Mouse (Mus musculus): ENCODE measurements around the gene Haus5. TPM values are rescaled to one million over a fixed set of nuclear protein-coding genes. Genes with fewer than 3 reads are reported as not detected.

Haus5 gene
- total RNA-seq, 2 experiments from 2014 or later: 20.8 to 22.9 TPM

- no peak for DNase-seq (ENCODE audit: low spot score in 2 of 2)
Measured at GRCm38 (mm10) chr7:30626647-30627046, 38.1 kb downstream of the Haus5 start.

DNA sequence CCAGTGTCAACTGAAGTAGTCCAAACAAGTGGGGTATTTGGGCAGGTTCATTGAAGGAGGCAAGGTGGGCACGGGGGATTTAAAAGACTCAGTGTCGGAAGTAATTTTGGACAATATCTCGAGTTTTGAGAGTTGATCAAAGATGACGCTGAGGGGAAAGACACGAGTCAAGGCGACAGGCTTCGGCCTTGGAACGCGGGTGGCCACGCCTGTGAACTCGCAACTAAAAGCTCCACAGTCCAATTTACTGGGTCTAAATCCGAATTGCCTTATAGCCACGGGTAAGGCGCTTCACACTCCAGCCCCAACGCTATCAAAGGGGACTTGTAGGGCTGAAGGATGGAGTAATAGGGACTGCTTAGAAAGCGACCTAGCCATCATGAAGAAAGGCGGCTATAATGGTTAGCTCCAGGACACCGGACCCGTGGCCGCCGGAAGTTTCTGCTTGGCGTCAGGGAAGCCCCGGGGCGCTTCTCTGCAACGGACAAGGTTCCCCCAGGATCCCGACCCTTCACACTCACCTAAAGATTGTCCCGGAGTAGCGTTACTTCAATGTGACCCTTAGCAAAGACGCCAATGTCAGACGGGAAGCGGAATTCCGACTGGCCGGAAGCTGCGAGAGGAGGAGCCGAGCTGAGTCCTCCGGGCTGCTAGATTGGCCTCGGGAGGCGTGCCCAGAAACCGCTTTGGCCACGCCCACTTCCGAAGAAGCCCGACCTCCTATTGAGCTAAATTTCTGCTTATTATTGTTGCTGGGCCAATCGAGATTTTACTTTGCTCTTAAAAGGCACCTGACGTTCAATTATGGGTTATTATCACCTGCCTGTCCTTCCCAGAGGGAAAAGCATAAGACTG, 39.0 kb downstream of the Haus5 start, which contains the start of gene Cox6b1:
Gene Cox6b1, minus strand, starts transcription at position 622 of the 855 bp plus-strand sequence.
- DNase-seq (ENCODE audit: low spot score in 2 of 2): peak; percentile 61 to 69

DNA sequence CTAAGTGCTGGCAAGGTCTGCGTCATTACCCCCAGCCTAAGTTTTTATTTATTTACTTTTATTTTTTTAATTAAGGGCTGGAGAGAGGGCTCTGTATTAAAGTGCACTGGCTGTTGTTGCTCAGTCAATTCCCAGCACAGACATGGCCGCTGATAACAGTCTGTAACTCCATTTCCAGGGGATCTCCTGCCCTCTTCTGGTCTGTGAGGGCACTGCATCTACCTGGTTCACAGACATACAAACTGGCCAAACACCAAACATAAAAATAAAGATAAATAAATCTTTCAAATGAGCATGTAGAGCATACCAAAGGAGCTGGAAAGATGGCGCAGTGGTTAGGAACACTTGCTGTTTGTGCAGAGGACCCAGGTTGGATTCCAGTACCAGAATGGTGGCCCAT, 45.6 kb downstream of the Haus5 start:
- no peak for DNase-seq (ENCODE audit: low spot score in 2 of 2)

DNA sequence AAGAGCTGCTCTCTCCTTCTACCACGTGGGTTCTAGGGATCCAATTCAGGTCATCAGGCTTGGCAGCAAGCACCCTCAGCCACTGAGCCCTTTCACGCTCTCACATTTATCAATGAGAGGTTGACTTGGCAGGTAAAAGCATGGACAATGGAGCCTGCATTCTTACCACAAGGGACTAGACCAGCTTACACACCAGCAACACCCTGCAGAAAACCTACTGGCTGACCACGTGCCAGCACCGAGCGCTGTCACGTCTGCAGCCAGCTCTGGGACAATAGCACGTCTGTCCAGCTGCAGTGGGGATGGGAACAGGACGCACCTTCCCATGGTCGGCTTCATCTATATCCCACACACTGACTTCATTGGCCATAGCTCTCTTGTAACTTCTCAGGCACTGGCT, 46.1 kb downstream of the Haus5 start:
- no peak for DNase-seq (ENCODE audit: low spot score in 2 of 2)

DNA sequence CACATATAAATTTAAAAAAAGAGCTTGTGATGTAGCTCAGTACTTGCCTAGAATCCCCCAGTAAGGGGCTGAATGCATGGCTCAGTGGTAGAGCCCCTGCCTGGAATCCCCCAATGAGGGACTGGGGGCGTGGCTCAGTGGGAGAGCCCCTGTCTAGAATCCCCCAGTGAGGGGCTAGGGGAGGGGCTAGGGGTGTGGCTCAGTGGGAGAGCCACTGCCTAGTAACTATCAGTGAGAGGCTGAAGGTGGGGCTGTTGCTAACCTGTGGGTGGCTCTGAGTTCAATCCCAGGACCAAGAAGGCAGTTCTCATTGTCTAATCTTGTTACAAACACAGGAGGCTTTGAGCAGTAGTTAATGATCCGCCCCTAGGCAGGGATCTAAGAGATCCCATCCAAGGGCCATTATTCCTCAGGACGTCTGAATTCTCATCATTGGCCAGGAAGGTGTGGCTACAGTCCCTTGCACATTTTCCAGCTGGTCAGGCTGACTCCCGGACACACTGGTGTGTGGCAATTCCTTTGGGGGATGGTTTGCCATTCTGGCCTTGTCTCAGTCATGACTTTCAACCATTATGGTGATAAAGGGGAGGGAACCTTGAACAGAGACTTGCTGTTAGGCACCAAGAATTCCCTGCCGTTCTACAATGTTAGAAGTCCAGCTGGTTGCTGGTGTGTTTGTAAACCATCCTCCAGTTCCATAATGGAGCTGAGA, 49.6 kb downstream of the Haus5 start:
- no peak for DNase-seq (ENCODE audit: low spot score in 2 of 2)

DNA sequence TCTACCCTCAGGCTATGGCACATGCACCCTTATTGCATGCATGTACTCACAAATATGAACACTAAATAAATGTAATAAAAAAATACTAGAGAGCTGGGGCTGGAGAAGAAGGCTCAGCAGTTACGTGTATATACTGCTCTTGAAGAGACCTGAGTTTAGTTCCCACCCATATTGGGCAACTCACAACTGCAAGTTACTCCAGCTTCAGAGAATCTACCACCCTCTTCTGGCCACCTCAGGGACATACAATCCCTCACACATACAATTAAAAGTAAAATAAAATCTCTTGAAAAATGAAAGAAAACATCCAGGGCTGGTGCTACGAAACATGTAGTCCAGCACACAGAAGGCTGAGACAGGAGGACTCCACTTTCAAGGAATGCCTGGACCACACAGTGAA, 50.3 kb downstream of the Haus5 start:
- no peak for DNase-seq (ENCODE audit: low spot score in 2 of 2)

DNA sequence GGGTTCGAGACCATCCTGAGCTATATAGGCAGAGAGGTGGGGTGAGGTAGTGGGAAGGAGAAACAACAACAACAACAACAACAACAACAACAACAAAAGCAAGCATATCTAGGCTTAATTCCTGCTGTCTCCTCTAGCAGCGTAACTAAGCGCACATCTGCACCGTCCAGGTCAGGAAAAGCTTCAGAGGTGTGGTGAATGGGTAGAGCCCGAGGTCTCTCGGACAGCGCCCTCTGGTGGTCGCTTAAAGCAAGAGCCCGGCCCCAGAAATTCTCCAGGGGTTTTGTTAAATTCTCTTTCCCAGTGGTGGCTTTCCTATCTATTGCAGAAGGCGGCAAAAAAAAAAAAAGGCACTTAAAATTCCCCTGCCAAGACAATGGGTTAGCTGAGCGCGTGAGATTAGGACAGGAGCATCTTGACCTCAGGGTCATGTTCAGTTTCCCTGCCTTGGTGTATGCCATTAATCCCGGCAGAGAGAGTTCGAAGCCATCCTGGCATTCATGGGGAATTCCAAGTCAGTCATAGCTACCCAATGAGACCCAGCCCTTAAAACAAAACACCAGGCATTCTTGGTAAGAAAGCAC, 51.2 kb downstream of the Haus5 start:
- peak in 1 of 2 experiments; percentile 33 for DNase-seq (ENCODE audit: low spot score in 2 of 2)

GRCm38 (mm10) chr7:30612654-30613402, 52.0 kb downstream of the Haus5 start, which contains the start of gene Upk1a:
TSS of gene Upk1a (minus strand) at chr7:30612847.
- DNase-seq (ENCODE audit: low spot score in 2 of 2): no peak

GRCm38 (mm10) chr7:30610043-30610442, 54.8 kb downstream of the Haus5 start:
- DNase-seq (ENCODE audit: low spot score in 2 of 2): no peak

- no peak for DNase-seq (ENCODE audit: low spot score in 2 of 2)
Measured at GRCm38 (mm10) chr7:30608476-30608875, 56.3 kb downstream of the Haus5 start.

DNA sequence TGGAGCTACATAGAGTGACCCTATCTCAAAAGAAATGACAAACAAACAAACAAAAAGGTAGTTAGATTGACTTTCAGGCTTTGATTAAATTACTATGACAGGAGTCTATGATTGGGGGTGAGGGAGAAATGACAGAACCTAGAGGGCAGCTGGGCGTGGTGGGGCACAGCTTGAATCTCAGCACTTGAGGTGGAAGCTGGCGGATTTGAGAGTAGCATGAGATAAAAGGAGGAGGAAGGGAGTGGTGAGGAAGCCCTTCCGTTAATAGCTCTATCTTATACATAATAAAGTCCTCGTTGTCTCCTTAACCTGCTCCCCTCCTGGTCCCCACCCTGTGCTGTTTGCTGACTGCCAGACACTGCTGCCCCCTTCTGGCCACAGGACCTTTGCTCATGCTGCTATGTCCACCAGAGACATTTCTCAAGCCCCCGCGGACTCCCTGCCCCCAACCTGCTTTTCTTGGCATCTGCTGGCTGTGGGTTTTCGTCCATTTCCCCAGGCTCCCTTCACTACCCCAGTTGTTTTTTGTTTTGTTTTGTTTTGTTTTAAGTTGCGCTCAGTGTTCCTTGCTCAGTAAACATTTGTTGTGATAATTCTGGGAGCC, 57.0 kb downstream of the Haus5 start:
- no peak for DNase-seq (ENCODE audit: low spot score in 2 of 2)

- no peak for DNase-seq (ENCODE audit: low spot score in 2 of 2)
Measured at GRCm38 (mm10) chr7:30604944-30605343, 59.9 kb downstream of the Haus5 start.

DNA sequence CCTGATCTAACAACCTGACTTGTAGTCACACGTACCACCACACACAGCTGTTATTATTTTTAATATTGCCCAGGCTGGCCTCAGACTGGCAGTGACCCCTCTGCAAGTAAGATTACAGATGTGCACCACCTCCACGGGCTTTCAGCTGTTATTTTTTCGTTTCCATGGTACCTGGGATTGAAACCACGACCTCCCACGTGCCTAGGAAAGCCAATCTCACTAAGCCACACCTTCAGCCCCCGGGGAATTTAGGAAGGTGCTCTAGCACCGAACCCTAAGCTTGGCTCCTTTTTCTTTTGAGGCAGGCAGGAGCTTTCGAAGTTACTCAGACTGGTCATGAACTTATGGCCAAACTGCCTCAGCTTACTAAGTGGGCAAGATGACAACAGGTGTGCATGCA, 60.4 kb downstream of the Haus5 start:
- no peak for DNase-seq (ENCODE audit: low spot score in 2 of 2)

Other genes starting within 250 kb of the Haus5 start
- gene Hcst, start 245.1 kb downstream of the Haus5 start, total RNA-seq (2021): 1 to 10 TPM; 1.6 to 2.2 TPM
- gene Nfkbid, start 243.3 kb downstream of the Haus5 start, total RNA-seq (2021): 1 to 10 TPM; 2.1 to 2.3 TPM
- 10 to 100 TPM; 49.5 to 59.1 TPM for gene Aplp1, start 219.5 kb downstream of the Haus5 start, total RNA-seq (2021)
- 1 to 10 TPM in 1 of 2 experiments, under 1 TPM in 1; 0.14 to 1.3 TPM for gene Kirrel2, start 207.3 kb downstream of the Haus5 start, total RNA-seq (2021)
- gene Nphs1, start 206.7 kb downstream of the Haus5 start, total RNA-seq (2021): 1 to 10 TPM in 1 of 2 experiments, under 1 TPM in 1; 0.08 to 7.1 TPM
- 10 to 100 TPM; 11.6 to 24.9 TPM for gene Prodh2, start 171.4 kb downstream of the Haus5 start, total RNA-seq (2021)
- gene Arhgap33, start 129.9 kb downstream of the Haus5 start, total RNA-seq (2021): 10 to 100 TPM; 19.3 to 22.9 TPM
- 10 to 100 TPM; 36.3 to 45.7 TPM for gene Hspb6, start 112.8 kb downstream of the Haus5 start, total RNA-seq (2021)
- 10 to 100 TPM; 12.9 to 16.3 TPM for gene Proser3, start 112.7 kb downstream of the Haus5 start, total RNA-seq (2021)
- 10 to 100 TPM; 67.7 to 78.0 TPM for gene Lin37, start 105.2 kb downstream of the Haus5 start, total RNA-seq (2021)
- gene U2af1l4, start 101.7 kb downstream of the Haus5 start, total RNA-seq (2021): 10 to 100 TPM; 70.4 to 75.2 TPM
- 1 to 10 TPM; 7.6 to 8.7 TPM for gene Gm49396, start 101.7 kb downstream of the Haus5 start, total RNA-seq (2021)
- gene Psenen, start 101.4 kb downstream of the Haus5 start, total RNA-seq (2021): 100 to 1,000 TPM; 125 to 131 TPM
- gene Igflr1, start 99.6 kb downstream of the Haus5 start, total RNA-seq (2021): 1 to 10 TPM; 4.5 to 5.2 TPM
- gene Kmt2b, start 76.3 kb downstream of the Haus5 start, total RNA-seq (2021): 10 to 100 TPM; 71.4 to 84.4 TPM
- gene Zbtb32, start 66.1 kb downstream of the Haus5 start, total RNA-seq (2021): under 1 TPM in 1 of 2 experiments, not detected in 1; 0.65 TPM
- gene Upk1a, start 52.1 kb downstream of the Haus5 start, total RNA-seq (2021): 1 to 10 TPM in 1 of 2 experiments, under 1 TPM in 1; 0.93 to 1.2 TPM
- 100 to 1,000 TPM; 750 to 830 TPM for gene Cox6b1, start 38.8 kb downstream of the Haus5 start, total RNA-seq (2021)
- not detected for gene Etv2, start 29.1 kb downstream of the Haus5 start, total RNA-seq (2021)
- 10 to 100 TPM; 89.2 to 89.5 TPM for gene Rbm42, start 14.7 kb downstream of the Haus5 start, total RNA-seq (2021)
- gene Pmis2, start 6.6 kb upstream of the Haus5 start, total RNA-seq (2021): not detected
- 1 to 10 TPM; 3.8 to 5.2 TPM for gene 2200002J24Rik, start 33.9 kb upstream of the Haus5 start, total RNA-seq (2021)
- 1 to 10 TPM; 2.8 to 3.6 TPM for gene Atp4a, start 47.2 kb upstream of the Haus5 start, total RNA-seq (2021)
- gene Tmem147, start 64.5 kb upstream of the Haus5 start, total RNA-seq (2021): 100 to 1,000 TPM; 170 to 181 TPM
- gene Gapdhs, start 78.7 kb upstream of the Haus5 start, total RNA-seq (2021): not detected
- gene Sbsn, start 86.5 kb upstream of the Haus5 start, total RNA-seq (2021): 10 to 100 TPM; 32.1 to 36.8 TPM
- 1 to 10 TPM; 3.2 to 4.2 TPM for gene Dmkn, start 98.8 kb upstream of the Haus5 start, total RNA-seq (2021)
- 1 to 10 TPM; 1.9 to 3.1 TPM for gene Krtdap, start 122.9 kb upstream of the Haus5 start, total RNA-seq (2021)
- gene Ffar2, start 158.8 kb upstream of the Haus5 start, total RNA-seq (2021): 1 to 10 TPM; 2.7 to 2.9 TPM
- 1 to 10 TPM in 1 of 2 experiments, under 1 TPM in 1; 0.37 to 1.6 TPM for gene Ffar3, start 191.2 kb upstream of the Haus5 start, total RNA-seq (2021)
- gene Ffar1, start 196.6 kb upstream of the Haus5 start, total RNA-seq (2021): under 1 TPM in 1 of 2 experiments, not detected in 1; 0.59 TPM
- under 1 TPM; 0.73 to 0.90 TPM for gene Cd22, start 215.3 kb upstream of the Haus5 start, total RNA-seq (2021)
- 1 to 10 TPM in 1 of 2 experiments, under 1 TPM in 1; 0.45 to 1.4 TPM for gene Mag, start 249.9 kb upstream of the Haus5 start, total RNA-seq (2021)